Mouse (Mus musculus) embryonic facial prominence, embryonic 10.5 days (tissue): ENCODE measurements around the gene Wdr5. TPM values are rescaled to one million over a fixed set of nuclear protein-coding genes. Genes with fewer than 3 reads are reported as not detected.
"Not testable (repeated sequence)": the region's sequence is repeated elsewhere in the genome, so short reads cannot be mapped to it uniquely, and the experiment has no call there.

Experiments used
- DNase-seq: peaks from one replicate; pipeline ENCODE4 v3.0.0-alpha.2; 2017; ENCODE audit warnings: low spot score
- H3K27ac ChIP-seq: fragments of 300-500 bp; sonication (generic); replicated peaks from 2 replicates; pipeline ENCODE4 v1.5.1; 2016; ENCODE audit warnings: mild to moderate bottlenecking
- H3K27me3 ChIP-seq: fragments of 300-500 bp; sonication (generic); replicated peaks from 2 replicates; pipeline ENCODE4 v1.6.1; 2016; ENCODE audit warnings: low read depth, mild to moderate bottlenecking; ENCODE audit not compliant: poor library complexity, severe bottlenecking
- H3K36me3 ChIP-seq: fragments of 300-500 bp; sonication (generic); replicated peaks from 2 replicates; pipeline ENCODE4 v1.6.1; 2016; ENCODE audit warnings: mild to moderate bottlenecking, moderate library complexity
- H3K4me1 ChIP-seq: fragments of 300-500 bp; sonication (generic); 2 replicates; pipeline ENCODE4 v1.6.1; 2016
- H3K4me3 ChIP-seq: fragments of 300-500 bp; sonication (generic); 2 replicates; pipeline ENCODE4 v1.5.1; 2016; ENCODE audit warnings: mild to moderate bottlenecking, moderate library complexity
- H3K9me3 ChIP-seq: fragments of 300-500 bp; sonication (generic); 2 replicates; pipeline ENCODE4 v1.6.1; 2016; ENCODE audit warnings: mild to moderate bottlenecking
- WGBS: fragments of 180-500 bp; shearing (Covaris S2); methylation state at CpG from one replicate; pipeline ENCODE4 v1.1.7; 2016; 5-methylcytosine and 5-hydroxymethylcytosine counted together
- polyA plus RNA-seq: library from polyadenylated mRNA; unstranded; fragments of >200 nt; fragmentation: Nextera tagmentation; extraction: Ambion mirVana; gene quantifications from 2 replicates; pipeline ENCODE4 v1.2.1, GENCODE M21; 2016

Wdr5 gene
- polyA plus RNA-seq, 1 experiment from 2014 or later = 81.5 TPM

DNA sequence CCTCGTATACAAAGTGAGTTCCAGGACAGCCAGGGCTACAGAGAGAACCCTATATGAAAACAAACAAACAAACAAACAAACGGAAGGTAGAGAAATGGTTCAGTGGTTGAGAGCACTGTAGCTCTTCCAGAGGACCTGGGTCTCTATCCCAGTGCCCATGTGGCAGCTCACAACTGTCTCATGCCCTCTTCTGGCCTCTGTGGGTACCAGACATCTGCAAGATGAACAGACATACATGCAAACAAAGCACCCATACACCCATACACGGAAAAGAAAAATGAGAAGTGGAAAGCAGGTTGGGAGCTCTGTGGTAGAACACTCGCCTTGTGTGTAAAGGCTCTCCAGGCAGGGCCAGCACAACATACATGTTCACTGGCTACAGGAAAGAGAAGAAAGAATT lies 34.6 kb upstream of the Wdr5 start:
- DNase-seq = no peak
- 84% methylated on average over 4 of the region's 4 CpGs for WGBS
- H3K4me1 ChIP-seq = peaks cover 9% of the 10 kb centered on the region; the same call in 1 of the 2 replicates

DNA sequence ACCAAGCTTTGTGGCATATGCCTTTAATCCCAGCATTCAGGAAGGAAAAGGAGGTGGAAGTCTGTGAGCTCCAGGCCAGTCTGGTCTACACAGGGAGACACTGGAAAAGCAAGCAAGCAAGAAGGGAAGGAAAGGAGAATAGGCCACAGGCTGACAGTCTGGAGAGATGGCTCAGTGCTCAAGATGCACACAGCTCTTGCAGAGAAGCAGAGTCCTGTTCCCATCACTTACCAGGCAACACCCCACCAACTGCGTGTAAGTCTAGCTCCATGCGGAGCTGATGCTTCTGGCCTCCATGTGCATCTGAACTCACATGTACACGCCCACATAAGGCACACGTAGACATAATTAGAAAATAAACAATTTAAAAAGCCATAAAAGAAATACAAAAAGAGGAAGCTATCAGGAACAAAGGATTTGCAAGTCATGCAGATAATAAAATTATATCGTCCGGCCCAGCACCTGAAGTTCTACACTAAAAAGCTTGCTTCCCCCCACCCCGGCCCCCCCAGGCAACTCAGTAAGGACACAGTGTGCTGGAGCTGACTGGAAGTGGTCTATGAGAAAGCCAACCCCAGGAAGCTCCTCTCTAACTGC lies 32.6 kb upstream of the Wdr5 start:
- DNase-seq = no peak
- 86% methylated on average over 7 of the region's 7 CpGs for WGBS
- H3K9me3 ChIP-seq = no peaks in the 10 kb centered on the region
- H3K4me1 ChIP-seq = no peaks in the 10 kb centered on the region; the same call in 1 of the 2 replicates
- no peaks in the 10 kb centered on the region for H3K27me3 ChIP-seq
- H3K36me3 ChIP-seq = no peaks in the 10 kb centered on the region
- H3K27ac ChIP-seq = no peak overlapping the region
- H3K4me3 ChIP-seq = no peak overlapping the region

More for the DNA sequence above, 34.6 kb upstream of the Wdr5 start:
- Histone ChIP-seq H3K27me3 (no peaks in the 10 kb centered on the region), H3K27ac (no peak overlapping the region), H3K9me3 (no peaks in the 10 kb centered on the region), H3K4me3 (no peak overlapping the region), H3K36me3 (no peaks in the 10 kb centered on the region)

DNA sequence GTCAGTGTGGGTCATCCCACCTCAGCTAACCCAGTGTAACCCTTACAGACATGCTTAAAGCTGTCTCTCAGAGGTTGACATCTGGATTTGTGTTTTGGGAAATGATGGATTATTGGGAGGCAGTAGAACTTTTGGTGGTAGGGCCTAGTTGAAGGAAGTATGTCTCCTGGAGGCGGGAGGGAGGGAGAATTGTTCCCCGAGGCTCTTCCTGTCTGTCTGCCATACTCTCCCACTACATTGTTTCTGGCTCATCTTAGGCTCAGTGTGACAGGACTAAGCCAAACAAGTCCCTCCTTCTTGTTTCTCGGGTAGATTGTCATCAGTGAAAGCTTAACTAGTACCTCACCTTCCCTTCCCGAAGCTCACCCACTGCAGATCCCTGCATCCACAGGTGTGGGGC lies 28.2 kb upstream of the Wdr5 start:
- Histone ChIP-seq H3K9me3 (no peaks in the 10 kb centered on the region), H3K4me3 (no peak overlapping the region), H3K27ac (no peak overlapping the region), H3K27me3 (no peaks in the 10 kb centered on the region), H3K36me3 (no peaks in the 10 kb centered on the region), H3K4me1 (no peaks in the 10 kb centered on the region; the same call in 1 of the 2 replicates)
- 62% methylated on average over 4 of the region's 4 CpGs for WGBS
- no peak for DNase-seq

DNA sequence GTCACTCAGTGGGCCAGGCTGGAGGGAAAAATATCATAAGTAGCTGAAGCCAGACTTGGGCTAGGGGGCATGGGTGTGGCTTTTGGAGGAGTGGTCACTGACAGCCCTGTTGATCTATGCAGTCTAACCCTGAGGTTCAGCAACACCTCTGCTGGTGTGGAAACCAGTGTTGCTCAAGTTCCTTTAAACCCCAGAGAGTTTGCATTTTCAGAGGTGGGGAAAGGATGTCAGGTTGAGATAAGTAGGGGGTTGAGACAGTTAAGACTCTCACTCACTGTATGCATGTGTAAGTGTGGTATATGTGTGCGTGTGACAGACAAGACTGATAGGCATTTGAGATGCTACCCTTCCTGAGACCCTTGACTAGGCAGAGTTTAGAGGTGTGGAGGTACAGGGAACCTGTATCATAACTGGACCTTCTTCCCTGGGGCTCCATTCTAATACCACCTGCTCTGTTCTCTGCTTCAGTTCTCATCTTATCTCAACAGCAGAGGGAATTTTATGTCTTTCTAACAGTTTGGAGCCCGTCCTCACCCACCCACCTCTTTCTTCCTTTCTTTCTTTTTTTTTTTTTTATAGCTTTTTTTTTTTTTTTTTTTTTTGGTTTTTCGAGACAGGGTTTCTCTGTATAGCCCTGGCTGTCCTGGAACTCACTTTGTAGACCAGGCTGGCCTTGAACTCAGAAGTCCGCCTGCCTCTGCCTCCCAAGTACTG lies 27.5 kb upstream of the Wdr5 start:
- WGBS = 92% methylated on average over 3 of the region's 4 CpGs
- no peaks in the 10 kb centered on the region for H3K9me3 ChIP-seq
- H3K27ac ChIP-seq = no peak overlapping the region
- H3K4me1 ChIP-seq = no peaks in the 10 kb centered on the region; the same call in 1 of the 2 replicates
- H3K4me3 ChIP-seq = no peak overlapping the region
- H3K27me3 ChIP-seq = no peaks in the 10 kb centered on the region
- no peaks in the 10 kb centered on the region for H3K36me3 ChIP-seq
- no peak for DNase-seq

DNA sequence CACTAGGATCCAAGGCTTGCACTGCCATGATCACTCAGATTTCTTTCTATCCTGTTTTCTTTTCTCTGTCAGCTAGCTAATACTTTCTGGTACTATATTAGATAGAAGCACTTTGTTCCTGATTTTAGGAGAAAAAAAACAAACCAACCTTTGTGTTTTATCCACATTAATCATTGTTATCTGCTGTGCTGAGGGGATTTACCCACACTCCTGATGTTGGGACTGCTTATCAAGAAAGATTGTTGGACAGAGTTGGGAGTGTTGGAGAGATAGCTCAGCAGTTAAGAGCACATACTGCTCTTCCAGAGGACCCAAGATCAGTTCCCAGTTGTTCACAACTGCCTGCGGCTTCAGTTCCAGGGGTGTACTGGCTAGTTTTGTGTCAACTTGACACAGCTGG lies 26.6 kb upstream of the Wdr5 start:
- Histone ChIP-seq H3K27ac (no peak overlapping the region), H3K9me3 (no peaks in the 10 kb centered on the region), H3K4me1 (no peaks in the 10 kb centered on the region; the same call in 1 of the 2 replicates), H3K4me3 (no peak overlapping the region), H3K27me3 (no peaks in the 10 kb centered on the region), H3K36me3 (no peaks in the 10 kb centered on the region)
- DNase-seq = no peak
- WGBS = 90% methylated on average over 1 of the region's 1 CpGs

DNA sequence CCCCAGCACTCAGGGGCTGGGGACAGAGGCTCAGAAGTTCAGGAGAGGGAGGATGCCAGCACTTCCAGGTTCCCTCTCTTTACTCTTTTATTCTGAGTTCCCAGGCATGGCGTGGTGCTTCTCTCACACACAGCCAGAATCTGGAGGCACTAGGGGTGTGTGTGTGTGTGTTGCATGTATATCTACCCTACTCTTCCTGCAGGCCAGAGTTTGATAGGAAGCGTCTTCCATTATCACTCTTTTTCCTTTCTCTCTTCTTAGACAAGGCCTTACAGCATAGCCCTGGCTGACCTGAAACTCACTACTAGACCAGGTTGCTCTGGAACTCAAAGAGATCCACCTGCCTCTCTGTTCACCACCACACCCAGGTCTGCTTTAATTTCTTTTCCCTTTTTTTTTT lies 24.0 kb upstream of the Wdr5 start:
- Histone ChIP-seq H3K4me1 (peaks cover 3% of the 10 kb centered on the region), H3K36me3 (no peaks in the 10 kb centered on the region), H3K27me3 (no peaks in the 10 kb centered on the region), H3K9me3 (no peaks in the 10 kb centered on the region), H3K4me3 (no peak overlapping the region), H3K27ac (no peak overlapping the region)
- WGBS = 93% methylated on average over 2 of the region's 2 CpGs
- no peak for DNase-seq

DNA sequence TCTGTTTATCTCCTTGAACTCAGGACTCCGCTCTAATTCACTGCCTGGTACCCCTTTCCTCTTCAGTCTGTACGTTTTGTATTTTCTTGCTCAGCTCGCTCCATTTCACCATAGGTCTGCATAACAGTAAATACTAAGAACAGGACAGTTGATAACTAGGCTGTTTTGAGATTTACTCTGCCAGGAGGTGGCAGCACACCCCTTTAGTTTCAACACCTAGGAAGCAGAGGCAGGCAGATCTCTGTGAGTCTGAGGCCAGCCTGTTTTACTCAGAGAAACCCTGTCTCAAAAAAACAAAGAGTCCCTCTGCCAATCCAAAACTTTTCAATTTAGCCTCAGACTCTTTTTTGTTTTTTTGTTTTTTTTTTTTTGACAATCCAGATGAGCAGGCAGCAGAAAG lies 21.0 kb upstream of the Wdr5 start:
- Histone ChIP-seq H3K9me3 (no peaks in the 10 kb centered on the region), H3K36me3 (no peaks in the 10 kb centered on the region), H3K4me1 (peaks cover 16% of the 10 kb centered on the region), H3K27me3 (no peaks in the 10 kb centered on the region), H3K4me3 (no peak overlapping the region), H3K27ac (no peak overlapping the region)
- DNase-seq = no peak
- 93% methylated on average over 3 of the region's 3 CpGs for WGBS

DNA sequence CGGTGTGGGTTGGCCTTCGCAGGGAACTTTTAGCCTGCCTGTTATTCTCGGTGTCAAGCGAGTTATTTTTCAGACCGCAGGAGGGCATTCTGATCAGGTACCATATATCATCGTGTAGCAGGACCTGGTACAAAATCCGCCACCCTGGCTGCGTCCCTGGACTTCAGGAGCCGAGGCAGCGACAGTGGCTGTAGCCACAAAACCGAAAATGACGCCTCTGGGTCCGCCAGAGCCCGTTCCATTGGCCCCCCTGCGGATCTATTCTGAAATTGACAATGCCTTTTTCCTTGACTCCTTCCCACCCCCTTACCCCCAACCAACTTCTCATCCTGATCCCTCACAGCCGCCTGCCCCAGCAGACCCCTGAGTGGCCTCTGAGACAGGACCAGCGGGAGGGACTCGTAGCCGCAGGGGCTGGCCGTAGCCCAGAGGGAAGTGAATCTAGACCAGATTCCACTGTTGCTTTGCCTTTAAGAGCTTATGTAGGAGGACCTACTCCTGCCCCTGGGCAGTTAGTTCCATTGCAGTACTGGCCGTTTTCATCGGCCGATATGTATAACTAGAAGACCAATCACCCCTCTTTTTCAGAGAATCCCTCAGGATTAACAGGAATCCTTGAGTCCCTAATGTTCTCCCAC lies 18.4 kb upstream of the Wdr5 start:
- peak overlapping the region; percentile 46; the same call in 1 of the 2 replicates for H3K27ac ChIP-seq
- H3K4me3 ChIP-seq = peak overlapping the region; percentile 47
- H3K9me3 ChIP-seq = no peaks in the 10 kb centered on the region
- H3K4me1 ChIP-seq = peaks cover 16% of the 10 kb centered on the region
- H3K27me3 ChIP-seq = no peaks in the 10 kb centered on the region
- WGBS = 31% methylated on average over 23 of the region's 23 CpGs
- no peaks in the 10 kb centered on the region for H3K36me3 ChIP-seq
- peak; percentile 68 for DNase-seq

DNA sequence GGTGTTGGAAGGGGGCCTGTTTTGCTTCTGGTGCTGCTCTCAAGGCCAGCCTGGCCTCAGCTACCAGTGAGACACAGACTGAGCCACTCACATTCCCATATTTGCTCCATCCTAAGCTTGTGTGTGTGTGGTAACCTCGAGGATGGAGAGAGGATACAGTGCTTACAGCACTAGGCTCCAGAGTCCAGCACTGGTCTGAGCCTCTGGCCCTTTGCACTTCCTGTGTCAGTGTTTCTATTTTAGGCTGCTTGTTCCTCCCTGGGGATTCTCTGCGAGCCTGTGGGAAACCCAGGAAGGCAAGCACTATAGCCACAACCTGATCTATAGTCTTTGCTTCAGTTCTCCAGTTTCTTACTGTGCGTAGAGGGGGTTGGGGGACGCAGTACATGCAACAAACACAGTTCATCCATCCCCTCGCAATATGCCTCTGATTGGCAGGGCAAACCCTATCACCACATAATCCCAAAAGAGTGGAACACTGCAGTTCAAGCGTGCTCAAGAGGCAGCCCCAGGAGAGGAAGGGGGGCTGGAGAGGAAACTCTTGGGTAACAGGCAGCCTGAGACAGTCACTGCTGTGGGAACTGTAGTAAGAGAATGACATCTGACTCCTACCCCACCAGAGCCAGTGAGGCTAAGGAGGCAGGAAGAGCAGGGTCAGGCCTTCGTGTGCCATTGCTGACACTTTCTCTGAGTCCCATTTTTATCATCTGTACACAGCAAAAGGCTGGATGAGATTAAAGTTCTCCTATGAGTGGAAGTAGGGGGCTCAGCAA lies 10.7 kb upstream of the Wdr5 start:
- DNase-seq = no peak
- Histone ChIP-seq H3K4me3 (no peak overlapping the region), H3K27me3 (no peaks in the 10 kb centered on the region), H3K36me3 (no peaks in the 10 kb centered on the region), H3K9me3 (no peaks in the 10 kb centered on the region), H3K27ac (peak overlapping the region; percentile 57), H3K4me1 (peaks cover 26% of the 10 kb centered on the region)
- 49% methylated on average over 7 of the region's 7 CpGs for WGBS

DNA sequence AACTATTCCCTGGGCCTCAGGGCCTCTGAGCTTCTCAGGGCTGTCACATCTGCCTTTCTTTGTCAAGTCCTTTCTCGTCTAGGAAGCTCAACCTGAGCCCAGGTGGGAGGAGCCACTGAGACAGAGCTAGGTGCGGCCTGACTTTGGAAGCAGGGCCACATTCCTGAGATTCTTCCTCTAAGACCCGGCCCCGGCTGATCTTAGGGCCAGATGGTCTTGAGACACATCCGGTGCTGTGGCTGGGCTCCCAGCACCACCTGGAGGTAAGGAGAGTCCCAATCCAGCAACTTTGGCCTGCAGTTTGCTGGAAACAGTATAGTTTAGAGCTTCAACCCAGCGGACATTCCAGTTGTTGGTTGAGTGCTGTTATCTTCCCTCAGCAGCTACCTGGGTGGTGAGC lies 9.4 kb upstream of the Wdr5 start:
- Histone ChIP-seq H3K36me3 (no peaks in the 10 kb centered on the region), H3K9me3 (no peaks in the 10 kb centered on the region), H3K4me1 (peaks cover 26% of the 10 kb centered on the region), H3K27ac (peak overlapping the region; percentile 57), H3K27me3 (no peaks in the 10 kb centered on the region), H3K4me3 (no peak overlapping the region)
- peak; percentile 82 for DNase-seq
- WGBS = 7% methylated on average over 6 of the region's 6 CpGs

DNA sequence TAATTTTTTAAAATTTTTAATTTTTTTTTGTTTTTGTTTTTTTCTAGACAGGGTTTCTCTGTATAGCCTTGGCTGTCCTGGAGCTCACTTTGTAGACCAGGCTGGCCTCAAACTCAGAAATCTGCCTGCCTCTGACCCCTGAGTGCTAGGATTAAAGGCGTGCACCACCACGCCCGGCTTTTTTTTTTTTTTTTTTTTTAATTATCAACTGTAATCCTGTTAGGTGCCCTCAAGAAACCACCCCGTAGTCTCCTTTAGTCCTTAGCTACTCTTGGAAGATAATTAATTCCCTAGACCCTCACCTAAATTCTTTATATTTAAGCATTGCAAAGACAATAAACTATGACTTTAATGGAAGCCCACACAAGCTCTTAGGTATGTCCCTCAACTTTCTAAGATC lies 8.3 kb upstream of the Wdr5 start:
- H3K4me1 ChIP-seq = peaks cover 26% of the 10 kb centered on the region
- H3K36me3 ChIP-seq, H3K9me3 ChIP-seq, H3K27me3 ChIP-seq, DNase-seq, H3K27ac ChIP-seq, H3K4me3 ChIP-seq: not testable (repeated sequence)
- 83% methylated on average over 4 of the region's 4 CpGs for WGBS

DNA sequence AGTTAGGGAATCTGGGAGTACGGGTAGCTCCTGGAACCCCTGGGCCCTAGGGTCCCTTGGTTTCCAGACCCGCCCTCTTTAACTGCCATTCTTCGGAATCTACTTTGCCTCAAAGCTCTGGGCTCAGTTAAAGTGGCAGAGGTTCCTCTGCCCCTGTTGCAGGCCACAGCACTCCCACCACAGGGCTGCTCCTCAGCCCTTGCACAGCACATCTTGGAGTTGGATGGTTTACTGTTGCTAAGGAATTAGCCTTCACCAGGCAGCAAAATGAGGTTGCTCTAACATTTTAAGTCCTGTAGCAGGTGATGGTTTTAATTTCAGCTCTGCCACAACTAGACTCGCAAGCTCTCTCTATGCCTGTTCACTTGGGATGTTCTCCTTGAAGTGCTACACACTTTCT lies 7.4 kb upstream of the Wdr5 start, which contains the start of gene Brd3:
Gene Brd3, minus strand, starts transcription at position 101 of the 400 bp plus-strand sequence.
- H3K4me3 ChIP-seq = no peak within 1 kb of the TSS
- 72% methylated on average over 4 of the region's 4 CpGs for WGBS
- DNase-seq = no peak

More for the DNA sequence above, 7.4 kb upstream of the Wdr5 start, which contains the start of gene Brd3:
- Histone ChIP-seq H3K9me3 (0 out of 2 replicates have a peak, but pooled peaks cover 4% of the 10 kb centered on the region), H3K4me1 (peaks cover 26% of the 10 kb centered on the region), H3K27ac (no peak within 1 kb of the TSS), H3K36me3 (no peaks in the 10 kb centered on the region), H3K27me3 (no peaks in the 10 kb centered on the region)
